Mouse (Mus musculus) embryonic facial prominence, embryonic 13.5 days (tissue): Measurements from ENCODE around the gene Hspa5. TPM values are rescaled to one million over a fixed set of nuclear protein-coding genes. Genes with fewer than 3 reads are reported as not detected.
A peak's percentile ranks its signal among the peaks of the same experiment; 100 is the strongest.
"Not testable (repeated sequence)": the region's sequence is repeated elsewhere in the genome, so short reads cannot be mapped to it uniquely, and the experiment has no call there.

ENCODE experiments used
- ATAC-seq: fragments of 200-750 bp; cut with Nextera tagmentation; 2 replicates; pipeline ENCODE4 v1.8.0; 2017; ENCODE audit warnings: low read depth; ENCODE audit not compliant: insufficient number of reproducible peaks, insufficient read depth, low FRiP score, low TSS enrichment
- H3K27ac ChIP-seq: fragments of 300-500 bp; sonication (generic); 2 replicates; pipeline ENCODE4 v1.5.1; 2015; ENCODE audit warnings: moderate library complexity, mild to moderate bottlenecking, inconsistent platforms
- H3K27me3 ChIP-seq: fragments of 300-500 bp; sonication (generic); 2 replicates; pipeline ENCODE4 v1.6.1; 2015; ENCODE audit warnings: mild to moderate bottlenecking, inconsistent platforms
- H3K36me3 ChIP-seq: fragments of 300-500 bp; sonication (generic); 2 replicates; pipeline ENCODE4 v1.6.1; 2015; ENCODE audit warnings: mild to moderate bottlenecking, inconsistent platforms
- H3K4me1 ChIP-seq: fragments of 300-500 bp; sonication (generic); 2 replicates; pipeline ENCODE4 v1.6.1; 2015; ENCODE audit warnings: inconsistent platforms
- H3K4me2 ChIP-seq: fragments of 300-500 bp; sonication (generic); 2 replicates; pipeline ENCODE4 v1.6.1; 2015; ENCODE audit warnings: moderate library complexity, mild to moderate bottlenecking, inconsistent platforms
- H3K4me3 ChIP-seq: fragments of 300-500 bp; sonication (generic); 2 replicates; pipeline ENCODE4 v1.5.1; 2015; ENCODE audit warnings: mild to moderate bottlenecking, inconsistent platforms
- H3K9ac ChIP-seq: fragments of 300-500 bp; sonication (generic); 2 replicates; pipeline ENCODE4 v1.6.1; 2015; ENCODE audit warnings: mild to moderate bottlenecking, inconsistent platforms
- H3K9me3 ChIP-seq: fragments of 300-500 bp; sonication (generic); 2 replicates; pipeline ENCODE4 v1.6.1; 2016; ENCODE audit warnings: inconsistent platforms
- WGBS: fragments of 180-500 bp; shearing (Covaris S2); methylation state at CpG from one replicate; pipeline ENCODE4 v1.1.7; 2015; ENCODE audit warnings: mixed read lengths; 5-methylcytosine and 5-hydroxymethylcytosine counted together
- polyA plus RNA-seq: library from polyadenylated mRNA; unstranded; fragments of >200 nt; fragmentation: Nextera tagmentation; extraction: Ambion mirVana; gene quantifications from 2 replicates; pipeline ENCODE4 v1.2.1, GENCODE M21; 2015

Hspa5 gene
- polyA plus RNA-seq, 1 experiment from 2014 or later, result 753 TPM

DNA sequence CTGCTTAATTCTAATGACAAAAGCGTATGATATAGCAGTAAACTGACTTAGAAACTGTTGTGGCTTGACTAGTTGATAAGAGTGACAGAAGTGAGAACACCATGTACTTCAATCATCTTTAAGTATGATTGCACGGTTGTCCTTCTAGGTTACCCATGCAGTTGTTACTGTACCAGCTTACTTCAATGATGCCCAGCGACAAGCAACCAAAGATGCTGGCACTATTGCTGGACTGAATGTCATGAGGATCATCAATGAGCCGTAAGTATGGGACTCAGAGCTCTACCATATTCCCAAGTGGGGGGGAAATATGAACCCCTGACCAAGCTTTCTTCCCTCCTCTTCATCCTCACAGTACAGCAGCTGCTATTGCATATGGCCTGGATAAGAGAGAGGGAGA, 1.9 kb downstream of the Hspa5 start:
- peaks cover 58% of the 10 kb centered on the region for H3K36me3 ChIP-seq
- peak overlapping the region; percentile 97 for H3K9ac ChIP-seq
- H3K27me3 ChIP-seq, result no peaks in the 10 kb centered on the region
- H3K27ac ChIP-seq, result no peak overlapping the region
- peak overlapping the region; percentile 71 for H3K4me2 ChIP-seq
- WGBS, result 87% methylated on average over 4 of the region's 4 CpGs
- H3K4me1 ChIP-seq, result peaks cover 45% of the 10 kb centered on the region
- H3K9me3 ChIP-seq, result no peaks in the 10 kb centered on the region
- no peak for ATAC-seq
- H3K4me3 ChIP-seq, result peak overlapping the region; percentile 94

DNA sequence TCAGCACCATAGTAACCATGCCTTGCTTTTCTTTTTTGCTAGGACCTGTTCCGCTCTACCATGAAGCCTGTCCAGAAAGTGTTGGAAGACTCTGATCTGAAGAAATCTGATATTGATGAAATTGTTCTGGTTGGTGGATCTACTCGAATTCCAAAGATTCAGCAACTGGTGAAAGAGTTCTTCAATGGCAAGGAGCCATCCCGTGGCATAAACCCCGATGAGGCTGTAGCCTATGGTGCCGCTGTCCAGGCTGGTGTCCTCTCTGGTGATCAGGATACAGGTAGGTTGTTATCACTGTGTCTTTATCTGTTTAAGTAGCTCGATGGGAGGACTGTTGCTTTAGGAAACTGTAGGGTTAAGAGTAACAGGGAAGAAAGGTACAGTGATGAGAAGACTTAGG, 2.7 kb downstream of the Hspa5 start:
- Histone ChIP-seq H3K4me3 (peak overlapping the region; percentile 94), H3K9ac (peak overlapping the region; percentile 46), H3K36me3 (peaks cover 67% of the 10 kb centered on the region), H3K4me1 (peaks cover 45% of the 10 kb centered on the region), H3K27me3 (no peaks in the 10 kb centered on the region), H3K9me3 (no peaks in the 10 kb centered on the region), H3K27ac (no peak overlapping the region), H3K4me2 (peak overlapping the region; percentile 71)
- WGBS, result 86% methylated on average over 6 of the region's 6 CpGs
- no peak for ATAC-seq

DNA sequence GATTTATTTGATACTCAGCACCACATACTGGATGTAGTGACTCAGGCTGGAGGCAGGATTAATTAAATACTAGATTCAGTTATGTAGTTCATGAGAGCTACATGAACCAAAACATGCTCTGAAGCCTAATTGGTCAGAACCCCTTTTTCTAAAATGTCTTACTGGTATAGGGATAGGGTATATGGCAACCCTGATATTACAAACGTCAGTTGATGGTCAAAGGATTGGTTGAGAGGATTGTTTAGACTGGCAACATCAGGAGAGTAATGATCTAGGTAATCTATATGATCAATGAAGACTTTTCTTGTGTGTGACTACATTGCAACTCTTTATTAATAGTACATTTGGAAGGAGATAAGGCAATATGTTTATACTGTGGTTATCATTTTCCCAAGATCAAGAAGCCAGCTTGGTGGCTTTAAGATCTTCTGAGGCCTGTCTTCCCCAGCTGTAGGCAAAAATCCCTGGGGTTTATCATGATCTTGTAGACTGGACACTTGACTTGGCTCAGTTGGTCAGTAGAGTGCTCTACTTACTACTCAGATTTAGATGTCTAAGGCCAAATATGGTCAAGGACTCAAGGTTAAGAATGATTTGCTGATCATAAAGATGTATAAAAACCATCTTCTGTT, 5.6 kb downstream of the Hspa5 start:
- Histone ChIP-seq H3K36me3 (peaks cover 87% of the 10 kb centered on the region), H3K27me3 (no peaks in the 10 kb centered on the region), H3K4me1 (peaks cover 40% of the 10 kb centered on the region), H3K9me3 (no peaks in the 10 kb centered on the region), H3K4me3 (peak overlapping the region; percentile 17; the same call in 1 of the 2 replicates), H3K27ac (no peak overlapping the region), H3K9ac (no peak overlapping the region), H3K4me2 (peak overlapping the region; percentile 71)
- no peak for ATAC-seq
- 67% methylated on average over 1 of the region's 1 CpGs for WGBS

- Histone ChIP-seq H3K9ac (no peak overlapping the region), H3K4me2 (no peak overlapping the region), H3K9me3 (no peaks in the 10 kb centered on the region), H3K27me3 (no peaks in the 10 kb centered on the region), H3K4me3 (no peak overlapping the region), H3K27ac (no peak overlapping the region), H3K4me1 (no peaks in the 10 kb centered on the region), H3K36me3 (peaks cover 84% of the 10 kb centered on the region)
- WGBS, result 92% methylated on average over 14 of the region's 14 CpGs
- ATAC-seq, result no peak
Observed at GRCm38 (mm10) chr2:34783064-34784020, 11.6 kb downstream of the Hspa5 start.

- Histone ChIP-seq H3K27ac (no peak overlapping the region), H3K9ac (no peak overlapping the region), H3K4me3 (no peak overlapping the region), H3K4me1 (no peaks in the 10 kb centered on the region), H3K27me3 (no peaks in the 10 kb centered on the region), H3K36me3 (peaks cover 77% of the 10 kb centered on the region), H3K9me3 (no peaks in the 10 kb centered on the region), H3K4me2 (no peak overlapping the region)
- ATAC-seq, result no peak
- 81% methylated on average over 2 of the region's 2 CpGs for WGBS
Observed at GRCm38 (mm10) chr2:34784085-34784484, 12.3 kb downstream of the Hspa5 start.

DNA sequence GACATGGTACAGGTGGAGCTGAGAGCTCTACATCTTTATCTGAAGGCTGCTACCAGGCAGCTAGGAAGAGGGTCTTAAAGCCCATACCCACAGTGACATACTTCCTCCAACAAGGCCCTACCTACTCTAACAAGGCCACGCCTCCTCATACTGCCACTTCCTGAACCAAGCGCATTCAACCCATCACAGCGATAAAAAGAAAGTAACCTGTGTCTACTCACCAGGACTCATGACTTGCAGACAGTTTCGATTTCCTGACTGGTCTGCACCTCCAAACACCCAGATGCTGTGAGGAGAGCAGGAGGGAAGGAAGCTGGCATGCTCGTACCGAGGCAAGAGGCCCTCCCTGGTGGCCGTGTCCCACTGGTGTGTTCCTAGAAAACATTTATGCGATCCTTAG, 18.5 kb downstream of the Hspa5 start:
- ATAC-seq, result no peak

GRCm38 (mm10) chr2:34792543-34792942, 20.8 kb downstream of the Hspa5 start:
- not testable (repeated sequence) for H3K27me3 ChIP-seq, H3K4me3 ChIP-seq, H3K4me1 ChIP-seq, H3K27ac ChIP-seq, ATAC-seq, H3K4me2 ChIP-seq, H3K9ac ChIP-seq, H3K9me3 ChIP-seq
- 86% methylated on average over 2 of the region's 2 CpGs for WGBS
- peaks cover 49% of the 10 kb centered on the region for H3K36me3 ChIP-seq

More for the DNA sequence above, 18.5 kb downstream of the Hspa5 start:
- H3K4me3 ChIP-seq, result no peak overlapping the region
- 86% methylated on average over 8 of the region's 8 CpGs for WGBS
- no peak overlapping the region for H3K4me2 ChIP-seq
- H3K9me3 ChIP-seq, result no peaks in the 10 kb centered on the region
- H3K9ac ChIP-seq, result no peak overlapping the region
- H3K36me3 ChIP-seq, result peaks cover 57% of the 10 kb centered on the region
- H3K27me3 ChIP-seq, result no peaks in the 10 kb centered on the region
- H3K27ac ChIP-seq, result no peak overlapping the region
- no peaks in the 10 kb centered on the region for H3K4me1 ChIP-seq

DNA sequence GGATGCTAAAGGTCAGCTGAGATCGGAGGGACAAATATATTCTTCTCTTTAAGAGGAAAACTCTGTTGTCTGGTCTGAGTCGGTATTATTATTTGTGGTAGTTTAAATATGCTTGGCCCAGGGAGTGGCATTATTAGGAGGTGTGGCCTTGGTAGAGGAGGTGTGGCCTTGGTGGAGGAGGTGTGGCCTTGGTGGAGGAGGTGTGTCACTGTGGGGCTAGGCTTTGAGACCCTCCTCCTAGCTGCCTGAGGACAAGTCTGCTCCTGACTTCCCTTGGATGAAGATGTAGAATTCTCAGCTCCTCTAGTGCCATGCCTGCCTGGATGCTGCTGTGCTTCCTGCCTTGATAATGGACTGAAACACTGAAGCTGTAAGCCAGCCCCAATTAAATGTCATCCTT, 22.7 kb downstream of the Hspa5 start:
- H3K9me3 ChIP-seq, result no peaks in the 10 kb centered on the region
- no peak overlapping the region for H3K27ac ChIP-seq
- no peak overlapping the region for H3K9ac ChIP-seq
- WGBS, result 93% methylated on average over 2 of the region's 2 CpGs
- no peak overlapping the region for H3K4me3 ChIP-seq
- no peaks in the 10 kb centered on the region for H3K27me3 ChIP-seq
- peaks cover 43% of the 10 kb centered on the region for H3K36me3 ChIP-seq
- H3K4me1 ChIP-seq, result 0 out of 2 replicates have a peak, but pooled peaks cover 4% of the 10 kb centered on the region
- no peak overlapping the region for H3K4me2 ChIP-seq
- no peak for ATAC-seq

- Histone ChIP-seq H3K27me3 (no peaks in the 10 kb centered on the region), H3K4me3 (no peak overlapping the region), H3K36me3 (peaks cover 34% of the 10 kb centered on the region), H3K4me1 (peaks cover 10% of the 10 kb centered on the region; the same call in 1 of the 2 replicates), H3K27ac (no peak overlapping the region), H3K9me3 (no peaks in the 10 kb centered on the region), H3K9ac (no peak overlapping the region), H3K4me2 (no peak overlapping the region)
- WGBS, result 86% methylated on average over 7 of the region's 7 CpGs
- ATAC-seq, result no peak
Observed at GRCm38 (mm10) chr2:34795426-34795825, 23.7 kb downstream of the Hspa5 start.

DNA sequence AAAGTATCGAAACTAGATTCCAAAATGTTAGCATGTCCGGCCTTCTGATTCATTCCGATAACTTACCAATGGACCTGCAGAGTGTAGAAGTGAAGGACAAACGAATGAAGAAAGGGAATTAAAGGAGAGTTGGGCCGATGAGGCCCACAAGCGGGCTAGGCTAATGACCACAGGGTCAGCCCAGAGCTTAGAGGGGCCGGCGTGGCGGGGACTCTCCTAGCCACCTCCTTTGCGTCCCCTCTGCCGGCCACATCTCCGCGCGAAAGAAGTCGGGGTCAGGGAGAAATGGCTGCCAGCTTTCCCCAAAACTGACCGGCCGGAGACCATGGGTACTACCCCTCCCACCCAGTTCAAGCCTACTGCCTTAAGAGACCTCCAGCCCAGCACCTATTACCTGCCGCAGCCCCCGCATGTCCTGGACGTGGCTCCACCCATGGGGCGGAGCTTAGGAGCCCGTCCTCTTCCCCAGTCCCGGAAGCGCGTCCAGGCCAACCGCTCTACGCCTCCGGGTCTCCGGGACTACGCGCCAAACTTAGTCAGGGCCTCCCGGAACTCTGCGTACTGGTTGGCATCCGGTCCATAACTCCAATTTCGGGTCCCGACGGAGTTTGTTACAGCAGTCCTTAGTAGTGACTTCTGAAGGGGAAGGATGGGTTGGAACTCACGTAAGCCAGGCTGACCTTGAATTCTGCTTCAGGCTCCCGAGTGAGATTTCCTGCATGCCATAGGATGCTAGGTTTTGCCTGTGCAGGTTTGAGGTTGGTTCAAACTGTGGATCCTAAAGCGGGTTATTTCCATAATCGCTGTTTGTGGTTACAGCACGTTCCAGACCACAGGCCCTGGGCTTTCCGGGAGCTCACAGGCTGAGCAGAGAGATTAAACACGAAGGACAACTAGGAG, 27.8 kb downstream of the Hspa5 start, which contains the start of gene Rabepk:
TSS of gene Rabepk (minus strand) at position 556 of the 900 bp plus-strand sequence.
- Histone ChIP-seq H3K36me3 (peaks cover 19% of the 10 kb centered on the region), H3K27ac (peak within 1 kb of the TSS; percentile 86), H3K9ac (peak within 1 kb of the TSS; percentile 77), H3K4me3 (peak within 1 kb of the TSS; percentile 60), H3K4me2 (peak within 1 kb of the TSS; percentile 76), H3K9me3 (no peaks in the 10 kb centered on the region), H3K4me1 (peaks cover 23% of the 10 kb centered on the region), H3K27me3 (no peaks in the 10 kb centered on the region)
- 3% methylated on average over 44 of the region's 44 CpGs for WGBS
- peak; percentile 74 for ATAC-seq

DNA sequence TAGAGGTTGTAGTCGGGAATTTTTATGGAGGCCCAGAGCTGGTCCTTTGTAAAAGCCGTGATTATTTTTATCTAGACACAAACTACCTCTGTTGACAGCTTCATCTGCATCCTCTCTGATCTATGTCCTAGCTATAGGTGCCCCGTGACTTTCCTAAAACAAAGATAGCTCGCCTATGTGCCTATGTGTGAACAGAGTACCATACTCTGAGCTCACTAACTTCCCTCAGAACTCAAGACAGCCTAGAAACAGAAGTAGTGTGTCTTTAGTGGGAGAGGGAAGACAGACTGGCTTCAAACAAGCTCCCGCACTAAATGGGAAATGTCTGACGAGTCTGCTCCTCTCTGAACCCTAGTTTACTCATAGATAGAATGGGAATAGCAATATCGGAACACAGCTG, 28.6 kb downstream of the Hspa5 start:
- ATAC-seq, result no peak
- Histone ChIP-seq H3K27ac (peak overlapping the region; percentile 86), H3K4me3 (peak overlapping the region; percentile 60), H3K9ac (0 out of 2 replicates have a peak overlapping the region, but pooled peaks have one; percentile 77), H3K27me3 (no peaks in the 10 kb centered on the region), H3K9me3 (no peaks in the 10 kb centered on the region), H3K4me1 (peaks cover 23% of the 10 kb centered on the region), H3K36me3 (peaks cover 14% of the 10 kb centered on the region), H3K4me2 (peak overlapping the region; percentile 76)
- 79% methylated on average over 7 of the region's 7 CpGs for WGBS
